Mouse (Mus musculus) 416B (cell line): ENCODE data around the gene Slc7a4.
"Not testable (repeated sequence)": the region's sequence is repeated elsewhere in the genome, so short reads cannot be mapped to it uniquely, and the experiment has no call there.

Experiments used
- DNase-seq: peaks from one replicate; pipeline ENCODE4 v3.0.0; 2011; ENCODE audit warnings: low read depth

Slc7a4 gene

GRCm38 (mm10) chr16:17583064-17583463 is at the start of gene Slc7a4:
Slc7a4 (minus strand) TSS chr16:17583214.
- peak; percentile 41 for DNase-seq

GRCm38 (mm10) chr16:17632580-17632979 is 49.6 kb upstream of the Slc7a4 start:
- no peak for DNase-seq

GRCm38 (mm10) chr16:17626269-17626555 is 43.2 kb upstream of the Slc7a4 start:
- no peak for DNase-seq

GRCm38 (mm10) chr16:17625488-17626268 is 42.7 kb upstream of the Slc7a4 start:
- DNase-seq, result peak; percentile 63

GRCm38 (mm10) chr16:17621936-17622335 is 38.9 kb upstream of the Slc7a4 start:
- DNase-seq, result no peak

- peak; percentile 87 for DNase-seq
These were observed 36.4 kb upstream of the Slc7a4 start, which contains the start of gene Smpd4 for GRCm38 (mm10) chr16:17619198-17620105. Smpd4 (plus strand) TSS chr16:17619354.

GRCm38 (mm10) chr16:17617922-17618565 is 35.0 kb upstream of the Slc7a4 start:
- peak; percentile 67 for DNase-seq

GRCm38 (mm10) chr16:17616212-17616611 is 33.2 kb upstream of the Slc7a4 start:
- DNase-seq, result peak; percentile 78

- not testable (repeated sequence) for DNase-seq
These were observed 31.7 kb upstream of the Slc7a4 start for GRCm38 (mm10) chr16:17614740-17615139.

GRCm38 (mm10) chr16:17611383-17611782 is 28.4 kb upstream of the Slc7a4 start:
- no peak for DNase-seq

GRCm38 (mm10) chr16:17605684-17606083 is 22.7 kb upstream of the Slc7a4 start:
- DNase-seq, result no peak

GRCm38 (mm10) chr16:17604941-17605340 is 21.9 kb upstream of the Slc7a4 start:
- no peak for DNase-seq

- DNase-seq, result peak; percentile 56
These were observed 18.0 kb upstream of the Slc7a4 start for GRCm38 (mm10) chr16:17600944-17601562.

- no peak for DNase-seq
These were observed 7.7 kb upstream of the Slc7a4 start for GRCm38 (mm10) chr16:17590731-17591130.

- DNase-seq, result no peak
These were observed 1.5 kb upstream of the Slc7a4 start for GRCm38 (mm10) chr16:17584555-17584954.

GRCm38 (mm10) chr16:17576825-17577215 is 6.2 kb downstream of the Slc7a4 start:
- no peak for DNase-seq

- no peak for DNase-seq
These were observed 6.9 kb downstream of the Slc7a4 start for GRCm38 (mm10) chr16:17575870-17576824.

GRCm38 (mm10) chr16:17566186-17566585 is 16.8 kb downstream of the Slc7a4 start:
- no peak for DNase-seq

- DNase-seq, result no peak
These were observed 18.2 kb downstream of the Slc7a4 start for GRCm38 (mm10) chr16:17564771-17565170.

- peak; percentile 52 for DNase-seq
These were observed 18.8 kb downstream of the Slc7a4 start for GRCm38 (mm10) chr16:17564221-17564620.

- no peak for DNase-seq
These were observed 19.4 kb downstream of the Slc7a4 start for GRCm38 (mm10) chr16:17563580-17563979.
